Mouse (Mus musculus) testis, adult 2 months (tissue): ENCODE measurements around the gene Ndufa4l2.

Source experiments
- CTCF ChIP-seq: fragments of 200-500 bp; IDR thresholded peaks from 2 replicates; pipeline ENCODE4 v1.5.1; 2012; ENCODE audit warnings: low read depth, mild to moderate bottlenecking, inconsistent platforms, low read length, moderate library complexity; ENCODE audit not compliant: control insufficient read depth, insufficient read depth, insufficient replicate concordance
- POLR2A ChIP-seq: fragments of 200-500 bp; IDR thresholded peaks from 2 replicates; pipeline ENCODE4 v1.6.1; 2012; ENCODE audit warnings: low read depth, mild to moderate bottlenecking, inconsistent platforms, low read length, moderate library complexity; ENCODE audit not compliant: control insufficient read depth

DNA sequence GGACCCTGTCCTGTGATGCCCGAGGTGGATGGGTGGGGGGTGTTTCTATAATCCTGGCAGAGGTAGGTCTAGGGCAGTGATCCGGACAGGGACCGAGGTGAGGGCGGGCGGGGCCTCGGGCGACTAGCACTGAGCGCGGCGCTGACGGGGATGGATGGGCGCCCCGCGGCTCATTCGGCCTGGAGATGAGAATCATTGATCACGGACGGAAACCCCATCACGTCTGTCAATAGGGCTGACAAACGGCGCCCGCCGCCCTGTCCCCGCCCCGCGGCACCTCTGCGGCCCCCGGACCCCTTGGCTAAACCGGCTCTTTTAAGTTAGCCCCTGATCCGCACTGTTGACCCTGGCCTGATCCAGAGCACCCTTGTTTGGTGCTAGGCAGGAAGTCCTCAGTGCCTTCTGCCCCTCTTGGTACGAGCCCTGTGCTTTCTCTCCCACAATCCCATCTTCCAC is 20.2 kb downstream of the Ndufa4l2 start:
- TF ChIP-seq CTCF: no peak
- no peak for TF ChIP-seq POLR2A
